Mouse (Mus musculus): ENCODE measurements around the gene 1700016K19Rik.
A peak's percentile ranks its signal among the peaks of the same experiment; 100 is the strongest.

The 1700016K19Rik gene

GRCm38 (mm10) chr11:75999440-76000155, at the start of gene 1700016K19Rik:
1700016K19Rik (plus strand) TSS chr11:75999912.
- DNase-seq (ENCODE audit: low spot score) = peak; percentile 86

- DNase-seq (ENCODE audit: low spot score) = no peak
These were observed 49.3 kb upstream of the 1700016K19Rik start for GRCm38 (mm10) chr11:75950459-75950858.

DNA sequence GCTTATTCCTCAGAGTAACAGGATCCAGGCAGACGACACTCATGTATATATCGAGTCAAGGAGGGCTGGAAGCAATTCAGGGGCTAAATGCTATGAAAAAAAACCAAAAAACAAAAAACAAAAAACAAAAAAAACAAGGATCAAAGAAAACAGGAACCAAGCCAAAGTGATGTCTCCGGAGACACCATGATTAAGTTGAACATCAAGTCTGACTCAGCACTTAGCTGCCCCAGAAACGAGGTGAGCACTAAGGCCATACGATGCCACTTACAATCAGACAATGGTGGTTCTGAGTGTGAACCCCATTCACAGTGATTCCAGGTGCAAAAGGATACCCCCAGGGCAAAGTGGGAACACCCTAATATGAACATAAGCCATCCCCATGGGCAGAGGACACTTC, 47.8 kb upstream of the 1700016K19Rik start:
- DNase-seq (ENCODE audit: low spot score) = no peak

- no peak for DNase-seq (ENCODE audit: low spot score)
These were observed 44.8 kb upstream of the 1700016K19Rik start for GRCm38 (mm10) chr11:75954896-75955295.

- no peak for DNase-seq (ENCODE audit: low spot score)
These were observed 43.1 kb upstream of the 1700016K19Rik start for GRCm38 (mm10) chr11:75956651-75957050.

DNA sequence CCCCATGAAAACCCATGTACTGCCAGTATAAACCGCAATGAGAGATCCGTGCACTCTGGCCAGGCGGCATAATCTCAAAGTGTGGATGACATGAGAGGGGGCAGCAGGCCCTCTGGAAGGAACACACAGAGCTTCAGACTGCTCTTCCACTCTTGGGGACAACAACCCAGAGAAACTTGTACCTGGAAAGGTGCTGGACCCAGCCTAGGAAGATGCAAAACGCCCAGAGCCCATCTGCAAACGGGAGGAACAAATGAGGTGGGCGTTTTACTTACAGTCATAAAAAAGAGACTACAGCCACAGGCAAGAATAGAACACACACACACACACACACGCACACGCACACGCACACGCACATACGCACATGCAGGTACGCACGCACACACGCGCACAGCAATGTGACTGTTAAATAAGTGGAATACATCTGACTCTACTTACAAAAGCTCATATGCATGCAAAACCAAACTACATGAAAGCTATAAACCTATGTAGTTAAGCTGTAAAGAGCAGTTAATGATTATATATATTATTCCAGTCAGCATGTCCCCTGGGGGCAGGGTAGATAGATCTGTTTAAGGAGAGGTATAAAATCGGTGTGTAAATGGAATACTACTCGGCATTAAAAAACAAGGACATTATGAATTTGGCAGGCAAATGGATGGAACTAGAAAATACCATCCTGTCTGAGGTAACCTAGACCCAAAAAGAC, 42.4 kb upstream of the 1700016K19Rik start:
- no peak for DNase-seq (ENCODE audit: low spot score)

DNA sequence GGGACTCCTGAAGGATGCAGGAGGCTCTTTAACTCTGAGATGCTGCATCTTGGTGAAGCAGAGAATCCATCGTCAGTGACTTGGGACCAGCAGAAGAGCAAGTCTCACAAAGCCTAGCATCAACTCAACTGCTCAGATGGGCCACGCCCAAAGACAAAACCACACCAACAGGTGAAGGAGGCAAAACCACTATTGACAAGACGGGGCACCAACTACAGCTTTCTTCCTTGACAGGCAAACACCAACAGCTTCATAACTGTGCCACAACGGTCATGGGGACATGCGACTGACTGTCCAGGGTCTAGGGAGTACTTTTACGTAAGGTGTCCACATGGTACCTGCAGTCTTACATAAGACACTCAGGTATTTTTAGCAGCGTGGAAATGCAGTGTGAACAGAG, 37.9 kb upstream of the 1700016K19Rik start:
- DNase-seq (ENCODE audit: low spot score) = no peak

DNA sequence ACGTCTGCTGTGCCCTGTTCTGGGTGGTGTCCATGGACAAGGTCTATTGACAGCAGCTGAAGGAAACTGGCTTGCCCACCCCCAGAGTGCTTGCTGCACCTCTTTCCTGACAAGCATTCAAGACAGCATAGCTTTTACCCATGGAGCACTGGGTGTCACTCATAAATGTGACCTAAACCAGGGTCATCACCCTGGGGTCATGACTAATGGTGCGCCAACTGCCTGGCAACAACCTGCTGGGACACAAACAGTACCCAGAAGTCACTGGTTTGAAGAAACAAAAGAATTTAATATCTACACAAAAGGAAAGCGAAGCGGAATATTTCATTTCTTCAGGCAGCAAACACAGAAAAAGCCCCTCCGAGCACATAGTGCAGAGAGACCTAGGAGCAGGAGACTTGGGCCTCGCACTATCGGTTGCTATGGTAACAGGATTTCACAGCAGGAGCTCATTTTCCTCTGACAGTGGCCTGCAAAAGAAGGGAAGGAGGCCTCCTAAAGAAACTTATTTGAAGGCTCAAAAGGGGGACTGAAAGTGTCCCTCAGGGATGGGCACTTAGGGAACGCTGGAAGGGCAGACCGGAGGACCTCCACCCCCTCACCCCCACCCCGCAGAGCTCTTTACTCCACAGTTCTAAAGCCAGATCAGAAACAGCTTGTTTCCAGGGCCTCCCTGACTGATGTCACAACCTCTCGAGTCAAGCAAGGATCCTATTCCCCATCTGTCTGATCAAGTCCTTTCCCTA, 35.8 kb upstream of the 1700016K19Rik start:
- DNase-seq (ENCODE audit: low spot score) = no peak

GRCm38 (mm10) chr11:75964476-75964730, 35.3 kb upstream of the 1700016K19Rik start:
- DNase-seq (ENCODE audit: low spot score) = no peak

DNA sequence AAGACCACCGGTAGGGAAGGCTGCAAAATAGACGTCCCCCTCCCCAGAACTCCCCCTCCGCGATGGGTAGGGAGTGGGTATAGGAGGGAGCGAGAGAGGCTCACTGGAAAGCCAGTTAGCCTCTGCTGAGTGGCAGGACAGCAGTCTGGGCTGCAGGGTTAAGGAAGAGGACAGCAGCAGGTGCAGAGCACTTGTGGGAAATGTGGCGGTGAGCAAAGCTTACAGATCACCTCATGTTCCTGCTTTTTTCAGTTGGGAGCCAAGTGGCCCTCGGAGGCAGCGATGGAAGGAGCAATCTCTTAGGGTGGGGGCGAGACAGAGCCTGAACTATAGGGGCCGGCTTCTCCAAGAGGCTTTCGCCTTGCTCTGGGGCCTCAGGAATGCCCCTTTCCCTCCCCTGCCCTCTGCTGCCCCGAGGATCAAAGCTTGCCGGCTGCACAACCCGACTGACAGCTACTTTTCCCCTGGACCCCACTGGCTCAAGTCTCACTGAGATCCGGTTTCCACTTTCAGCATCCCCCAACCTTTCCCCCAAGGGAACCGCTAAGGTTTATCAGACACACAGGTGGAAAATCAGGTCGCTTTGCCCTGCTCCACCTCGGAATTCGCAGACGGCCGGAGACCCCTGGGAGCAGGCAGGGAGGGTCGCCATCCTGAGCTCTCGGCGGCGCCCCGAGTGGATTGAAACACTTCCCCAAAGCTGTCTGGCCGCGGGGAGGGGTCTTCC, 33.9 kb upstream of the 1700016K19Rik start:
- no peak for DNase-seq (ENCODE audit: low spot score)

- peak; percentile 67 for DNase-seq (ENCODE audit: low spot score)
These were observed 33.0 kb upstream of the 1700016K19Rik start for GRCm38 (mm10) chr11:75966401-75967372.

DNA sequence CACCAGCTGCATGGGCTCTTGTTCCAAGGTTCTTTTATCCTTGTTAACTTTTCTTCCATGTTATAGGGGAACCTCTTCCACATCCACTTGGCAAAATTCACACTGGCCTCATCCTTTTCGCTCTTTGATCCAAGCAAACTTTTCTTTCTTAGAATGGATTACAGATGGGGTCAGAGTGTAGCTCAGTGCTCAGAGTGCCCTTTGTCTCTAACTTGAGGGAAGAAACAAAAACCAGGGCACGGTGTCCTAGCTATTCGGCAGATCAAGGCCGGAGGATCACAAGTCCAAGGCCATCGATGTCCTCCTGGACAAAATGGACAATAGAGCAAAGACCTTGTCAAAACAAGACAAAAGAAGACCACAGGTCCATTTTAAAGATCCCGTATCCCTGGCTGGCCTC, 31.0 kb upstream of the 1700016K19Rik start:
- DNase-seq (ENCODE audit: low spot score) = no peak

- DNase-seq (ENCODE audit: low spot score) = no peak
These were observed 29.1 kb upstream of the 1700016K19Rik start for GRCm38 (mm10) chr11:75970629-75971028.

DNA sequence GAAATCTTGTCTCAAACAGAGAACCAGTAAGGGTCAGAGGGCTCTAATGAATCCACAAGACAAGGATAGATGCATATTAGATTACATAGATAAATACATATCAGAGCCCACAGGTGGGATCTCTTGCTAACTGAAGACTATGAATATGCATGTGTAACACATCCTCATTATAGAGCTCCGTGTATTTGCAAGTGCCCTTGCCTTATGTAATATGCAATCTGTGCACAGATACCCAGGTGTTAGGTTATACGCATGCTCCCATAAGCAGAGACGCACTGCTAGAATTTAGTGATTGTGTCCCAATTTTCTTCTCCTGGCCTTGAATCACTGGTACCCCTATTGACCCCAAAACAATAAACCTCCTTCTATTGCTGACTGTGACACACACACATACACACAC, 27.5 kb upstream of the 1700016K19Rik start:
- no peak for DNase-seq (ENCODE audit: low spot score)

- no peak for DNase-seq (ENCODE audit: low spot score)
These were observed 26.7 kb upstream of the 1700016K19Rik start for GRCm38 (mm10) chr11:75972916-75973567.

- DNase-seq (ENCODE audit: low spot score) = no peak
These were observed 25.7 kb upstream of the 1700016K19Rik start for GRCm38 (mm10) chr11:75973988-75974387.

DNA sequence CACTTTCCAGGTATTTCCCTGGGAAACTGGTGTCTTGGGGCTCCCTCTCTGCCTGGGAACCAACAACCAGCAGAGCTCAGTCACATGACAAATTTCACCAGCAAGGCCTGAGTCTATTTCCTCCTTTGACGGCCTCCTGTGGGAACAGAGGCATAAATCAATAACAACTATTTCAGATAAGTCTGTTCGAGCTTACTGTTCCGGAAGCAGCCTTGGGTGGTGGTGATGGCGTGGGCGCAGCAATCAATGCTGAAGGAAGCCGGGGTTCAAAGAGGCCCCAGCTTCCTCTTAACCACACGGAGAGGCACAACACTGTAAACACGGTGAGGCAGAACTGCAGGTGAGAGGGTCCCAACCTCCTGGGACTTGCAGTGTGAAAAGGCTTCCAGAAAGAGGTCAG, 23.0 kb upstream of the 1700016K19Rik start:
- no peak for DNase-seq (ENCODE audit: low spot score)

DNA sequence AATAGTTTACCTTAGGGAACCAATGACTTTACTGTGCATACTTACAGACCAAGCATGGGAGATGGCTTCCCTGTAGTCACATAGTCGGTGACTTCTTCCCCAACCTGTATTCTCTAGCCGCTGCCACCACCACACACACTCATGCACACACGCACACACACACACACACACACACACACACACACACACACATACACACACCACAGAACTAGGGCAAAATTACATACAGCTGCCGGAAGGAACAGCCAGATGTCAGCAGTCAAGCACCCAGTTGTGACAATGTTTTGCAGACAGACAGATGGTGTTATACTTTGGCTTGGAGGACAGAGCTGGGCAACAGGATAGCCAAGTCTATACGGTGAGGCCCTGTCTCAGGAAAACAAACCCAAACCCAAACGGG, 21.7 kb upstream of the 1700016K19Rik start:
- DNase-seq (ENCODE audit: low spot score) = no peak

- DNase-seq (ENCODE audit: low spot score) = no peak
These were observed 19.3 kb upstream of the 1700016K19Rik start for GRCm38 (mm10) chr11:75980413-75980812.

- DNase-seq (ENCODE audit: low spot score) = no peak
These were observed 16.5 kb upstream of the 1700016K19Rik start for GRCm38 (mm10) chr11:75983194-75983593.

DNA sequence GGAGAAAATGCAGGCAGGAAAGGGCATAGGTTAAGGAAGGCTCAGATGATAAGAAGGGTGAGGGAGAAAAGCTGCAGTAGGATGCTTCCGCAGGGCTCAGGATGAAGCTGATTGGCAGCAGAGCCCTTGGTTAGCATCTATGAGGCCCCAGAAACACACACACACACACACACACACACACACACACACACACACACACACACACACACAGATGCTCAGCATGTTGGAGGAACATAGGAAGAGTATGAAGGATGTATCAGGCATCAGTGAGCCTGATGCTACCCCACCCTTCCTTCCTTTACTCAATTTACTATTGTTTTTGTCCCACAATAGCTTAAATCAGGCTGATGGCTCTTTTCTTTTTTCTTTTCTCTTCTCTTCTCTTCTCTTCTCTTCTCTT, 15.1 kb upstream of the 1700016K19Rik start:
- no peak for DNase-seq (ENCODE audit: low spot score)

Measured in testis, postnatal 14 days (tissue).